Mouse (Mus musculus) thymus, adult 2 months (tissue): ENCODE results near the gene Mogat2. TPM values are rescaled to one million over a fixed set of nuclear protein-coding genes. Genes with fewer than 3 reads are reported as not detected.

Source experiments
- DNase-seq: peaks from one replicate; pipeline ENCODE4 v3.0.0; 2021
- H3K27ac ChIP-seq: fragments of 200-500 bp; 2 replicates; pipeline ENCODE4 v1.5.1; 2012; ENCODE audit warnings: low read length, control low read depth; ENCODE audit not compliant: control insufficient read depth, insufficient read depth
- H3K27me3 ChIP-seq: fragments of 200-500 bp; 2 replicates; pipeline ENCODE4 v1.6.1; 2012; ENCODE audit warnings: mild to moderate bottlenecking, low read length, moderate library complexity, mixed read lengths; ENCODE audit not compliant: control insufficient read depth, insufficient read depth
- H3K36me3 ChIP-seq: fragments of 200-500 bp; 2 replicates; pipeline ENCODE4 v1.6.1; 2012; ENCODE audit warnings: mild to moderate bottlenecking, low read length, moderate library complexity; ENCODE audit not compliant: control insufficient read depth, insufficient read depth
- H3K4me1 ChIP-seq: fragments of 200-500 bp; replicated peaks from 2 replicates; pipeline ENCODE4 v1.6.1; 2012; ENCODE audit warnings: low read length; ENCODE audit not compliant: control insufficient read depth, insufficient read depth
- H3K4me3 ChIP-seq: fragments of 200-500 bp; 2 replicates; pipeline ENCODE4 v1.5.1; 2012; ENCODE audit warnings: mild to moderate bottlenecking, low read length, control low read depth, moderate library complexity; ENCODE audit not compliant: control insufficient read depth, insufficient read depth
- CTCF ChIP-seq: fragments of 200-500 bp; IDR thresholded peaks from 2 replicates; pipeline ENCODE4 v1.5.1; 2012; ENCODE audit warnings: mild to moderate bottlenecking, control low read depth, low read length, moderate library complexity, borderline replicate concordance; ENCODE audit not compliant: control insufficient read depth, poor library complexity, insufficient read depth; ENCODE audit errors: extremely low read depth
- POLR2A ChIP-seq: fragments of 200-500 bp; IDR thresholded peaks from 2 replicates; pipeline ENCODE4 v1.6.1; 2012; ENCODE audit warnings: mild to moderate bottlenecking, low read length, control low read depth, moderate library complexity; ENCODE audit not compliant: control insufficient read depth, poor library complexity, insufficient read depth; ENCODE audit errors: extremely low read depth
- WGBS: fragments of 180-500 bp; shearing (Covaris S2); methylation state at CpG from one replicate; pipeline ENCODE4 v1.1.7; 2018; 5-methylcytosine and 5-hydroxymethylcytosine counted together
- polyA plus RNA-seq: library from polyadenylated mRNA; depleted of rRNA; stranded (reverse); fragments of >200 nt; gene quantifications from 2 replicates; pipeline ENCODE4 v1.2.3, GENCODE M21; 2012

The Mogat2 gene
- polyA plus RNA-seq, 1 experiment, result 0.32 TPM

GRCm38 (mm10) chr7:99261900-99262299 lies 23.5 kb upstream of the Mogat2 start:
- H3K27me3 ChIP-seq, result no peaks in the 10 kb centered on the region
- no peaks in the 10 kb centered on the region for H3K36me3 ChIP-seq
- DNase-seq, result no peak
- WGBS, result 66% methylated on average over 3 of the region's 3 CpGs
- TF ChIP-seq CTCF, result no peak
- TF ChIP-seq POLR2A, result no peak
- H3K27ac ChIP-seq, result no peak overlapping the region
- no peaks in the 10 kb centered on the region for H3K4me1 ChIP-seq
- H3K4me3 ChIP-seq, result no peak overlapping the region

- TF ChIP-seq POLR2A (no peak), CTCF (no peak)
- DNase-seq, result no peak
- no peak overlapping the region for H3K4me3 ChIP-seq
- H3K27ac ChIP-seq, result no peak overlapping the region
- no peaks in the 10 kb centered on the region for H3K36me3 ChIP-seq
- 94% methylated on average over 7 of the region's 7 CpGs for WGBS
- H3K27me3 ChIP-seq, result no peaks in the 10 kb centered on the region
- H3K4me1 ChIP-seq, result no peaks in the 10 kb centered on the region
Measured at GRCm38 (mm10) chr7:99255006-99255405, 16.6 kb upstream of the Mogat2 start.

- Histone ChIP-seq H3K27ac (no peak overlapping the region), H3K27me3 (peaks cover 5% of the 10 kb centered on the region; the same call in 1 of the 2 replicates), H3K4me3 (no peak overlapping the region), H3K4me1 (peaks cover 6% of the 10 kb centered on the region), H3K36me3 (no peaks in the 10 kb centered on the region)
- no peak for TF ChIP-seq POLR2A
- TF ChIP-seq CTCF, result no peak
- WGBS, result 59% methylated on average over 9 of the region's 9 CpGs
- DNase-seq, result no peak
Measured at GRCm38 (mm10) chr7:99250386-99250785, 12.0 kb upstream of the Mogat2 start.

- peak; percentile 15 for DNase-seq
- Histone ChIP-seq H3K4me3 (no peak overlapping the region), H3K36me3 (no peaks in the 10 kb centered on the region), H3K27ac (no peak overlapping the region), H3K27me3 (peaks cover 5% of the 10 kb centered on the region; the same call in 1 of the 2 replicates), H3K4me1 (peaks cover 6% of the 10 kb centered on the region)
- TF ChIP-seq CTCF (peak; percentile 54; the same call in 1 of the 2 replicates), POLR2A (no peak)
- WGBS, result 5% methylated on average over 10 of the region's 10 CpGs
Measured at GRCm38 (mm10) chr7:99249582-99249911, 11.1 kb upstream of the Mogat2 start.

GRCm38 (mm10) chr7:99248906-99249581 lies 10.6 kb upstream of the Mogat2 start:
- WGBS, result 4% methylated on average over 41 of the region's 44 CpGs
- peak; percentile 20 for DNase-seq
- Histone ChIP-seq H3K4me3 (peak overlapping the region; percentile 13; the same call in 1 of the 2 replicates), H3K27me3 (peaks cover 5% of the 10 kb centered on the region; the same call in 1 of the 2 replicates), H3K4me1 (peaks cover 6% of the 10 kb centered on the region), H3K36me3 (no peaks in the 10 kb centered on the region), H3K27ac (no peak overlapping the region)
- TF ChIP-seq POLR2A (no peak), CTCF (no peak)

- no peak overlapping the region for H3K27ac ChIP-seq
- H3K27me3 ChIP-seq, result peaks cover 5% of the 10 kb centered on the region; the same call in 1 of the 2 replicates
- no peak overlapping the region for H3K4me3 ChIP-seq
- H3K4me1 ChIP-seq, result peaks cover 6% of the 10 kb centered on the region
- H3K36me3 ChIP-seq, result no peaks in the 10 kb centered on the region
- 63% methylated on average over 5 of the region's 5 CpGs for WGBS
- TF ChIP-seq CTCF (no peak), POLR2A (no peak)
- no peak for DNase-seq
Measured at GRCm38 (mm10) chr7:99248157-99248742, 9.8 kb upstream of the Mogat2 start.

GRCm38 (mm10) chr7:99242097-99242496 lies 3.7 kb upstream of the Mogat2 start:
- Histone ChIP-seq H3K27ac (no peak overlapping the region), H3K4me1 (no peaks in the 10 kb centered on the region), H3K36me3 (no peaks in the 10 kb centered on the region), H3K4me3 (no peak overlapping the region), H3K27me3 (peaks cover 8% of the 10 kb centered on the region; the same call in 1 of the 2 replicates)
- 94% methylated on average over 11 of the region's 11 CpGs for WGBS
- no peak for DNase-seq
- TF ChIP-seq CTCF (no peak), POLR2A (no peak)
